8 mouse cellular contexts compared by ENCODE assay signal in genomic region chr9:106970742-106971141, GRCm38 (mm10).
DNase-seq lines count a peak whose midpoint lies in the region; ATAC-seq and TF ChIP-seq lines count a peak whose summit lies in the region.

No protein-coding gene starts in this region.

- WGBS in kidney, adult 2 months = 56% methylated on average over 3 of the region's 3 CpGs
- 65% methylated on average over 3 of the region's 3 CpGs for WGBS in kidney, embryonic 16.5 days
- 64% methylated on average over 3 of the region's 3 CpGs for WGBS in forebrain, embryonic 10.5 days

- TF ChIP-seq CTCF in kidney, adult 2 months (conservative IDR thresholded peaks at IDR 0.05; ENCODE audit: insufficient read depth, insufficient read length, low read depth, low read length) = no peak

- H3K9ac ChIP-seq in kidney, embryonic 16.5 days (replicated peaks; ENCODE audit: low read length) = no peak overlapping the region

- H3K36me3 ChIP-seq in kidney, adult 2 months (ENCODE audit: control insufficient read depth, insufficient read depth, low read length) = no peaks in the 10 kb centered on the region
- H3K36me3 ChIP-seq in kidney, embryonic 16.5 days (ENCODE audit: insufficient read depth, low read length) = no peaks in the 10 kb centered on the region
- no peaks in the 10 kb centered on the region for H3K36me3 ChIP-seq in forebrain, embryonic 10.5 days (replicated peaks)

- H3K4me3 ChIP-seq in kidney, adult 2 months (ENCODE audit: insufficient read depth, low read depth, low read length) = no peak overlapping the region
- H3K4me3 ChIP-seq in kidney, embryonic 16.5 days (ENCODE audit: low read length) = no peak overlapping the region
- no peak overlapping the region for H3K4me3 ChIP-seq in forebrain, embryonic 10.5 days

- peak; percentile 9 for DNase-seq in kidney, adult 2 months
- peak; percentile 50 for DNase-seq in testis, postnatal 10 days (ENCODE audit: low spot score)
- DNase-seq in testis, postnatal 14 days (ENCODE audit: low spot score) = no peak
- DNase-seq in cerebellum, postnatal 10 days = peak; percentile 67 to 77
- peak; percentile 2 for DNase-seq in retina, postnatal 7 days (ENCODE audit: low read depth, low spot score)
- no peak for DNase-seq in forebrain, embryonic 10.5 days (ENCODE audit: extremely low spot score, low spot score)

- H3K4me1 ChIP-seq in kidney, adult 2 months (ENCODE audit: control insufficient read depth, insufficient read depth, low read length) = no peaks in the 10 kb centered on the region
- H3K4me1 ChIP-seq in kidney, embryonic 16.5 days (ENCODE audit: insufficient read depth, low read length) = no peaks in the 10 kb centered on the region
- no peaks in the 10 kb centered on the region for H3K4me1 ChIP-seq in forebrain, embryonic 10.5 days

- no peak for ATAC-seq in kidney, embryonic 16.5 days (ENCODE audit: low FRiP score, low TSS enrichment)
- no peak for ATAC-seq in inflammation-experienced regulatory T-cells, adult 6 months

- no peaks in the 10 kb centered on the region for H3K9me3 ChIP-seq in kidney, embryonic 16.5 days (ENCODE audit: low read length)
- H3K9me3 ChIP-seq in forebrain, embryonic 10.5 days = no peaks in the 10 kb centered on the region

- no peak overlapping the region for H3K27ac ChIP-seq in kidney, adult 2 months (ENCODE audit: insufficient read depth, low read depth, low read length)
- H3K27ac ChIP-seq in kidney, embryonic 16.5 days (ENCODE audit: low read length) = no peak overlapping the region
- H3K27ac ChIP-seq in forebrain, embryonic 10.5 days = no peak overlapping the region

- no peak for TF ChIP-seq POLR2A in kidney, adult 2 months (IDR thresholded peaks at IDR 0.05; ENCODE audit: low read depth, low read length)

- no peak overlapping the region for H3K4me2 ChIP-seq in kidney, embryonic 16.5 days (replicated peaks; ENCODE audit: low read depth, low read length)

- H3K27me3 ChIP-seq in kidney, adult 2 months (replicated peaks; ENCODE audit: control insufficient read depth, insufficient read depth, low read length) = no peaks in the 10 kb centered on the region
- no peaks in the 10 kb centered on the region for H3K27me3 ChIP-seq in kidney, embryonic 16.5 days (ENCODE audit: insufficient read depth, low read length)
- no peaks in the 10 kb centered on the region for H3K27me3 ChIP-seq in forebrain, embryonic 10.5 days (ENCODE audit: poor library complexity, severe bottlenecking)

Comparison
In these comparisons a context has a peak if more than half of its experiments do, and no peak if none do; other contexts are left out.
1. DNase-seq: peak in kidney, adult 2 months (single experiment), testis, postnatal 10 days (single experiment), cerebellum, postnatal 10 days (2 of 2) and retina, postnatal 7 days (single experiment); none in testis, postnatal 14 days (single experiment) and forebrain, embryonic 10.5 days (single experiment).